Mouse (Mus musculus) erythroblast, embryonic 14.5 days (primary cell): ENCODE measurements around the gene Chrnb1.

Experiments used
- GATA1 ChIP-seq: IDR thresholded peaks from 2 replicates; pipeline ENCODE4 v1.6.1; 2012; ENCODE audit warnings: low read length, inconsistent platforms, mixed read lengths
- TAL1 ChIP-seq: IDR thresholded peaks from 3 replicates; pipeline ENCODE4 v1.6.1; 2012; ENCODE audit warnings: low read length, inconsistent platforms, mixed read lengths

DNA sequence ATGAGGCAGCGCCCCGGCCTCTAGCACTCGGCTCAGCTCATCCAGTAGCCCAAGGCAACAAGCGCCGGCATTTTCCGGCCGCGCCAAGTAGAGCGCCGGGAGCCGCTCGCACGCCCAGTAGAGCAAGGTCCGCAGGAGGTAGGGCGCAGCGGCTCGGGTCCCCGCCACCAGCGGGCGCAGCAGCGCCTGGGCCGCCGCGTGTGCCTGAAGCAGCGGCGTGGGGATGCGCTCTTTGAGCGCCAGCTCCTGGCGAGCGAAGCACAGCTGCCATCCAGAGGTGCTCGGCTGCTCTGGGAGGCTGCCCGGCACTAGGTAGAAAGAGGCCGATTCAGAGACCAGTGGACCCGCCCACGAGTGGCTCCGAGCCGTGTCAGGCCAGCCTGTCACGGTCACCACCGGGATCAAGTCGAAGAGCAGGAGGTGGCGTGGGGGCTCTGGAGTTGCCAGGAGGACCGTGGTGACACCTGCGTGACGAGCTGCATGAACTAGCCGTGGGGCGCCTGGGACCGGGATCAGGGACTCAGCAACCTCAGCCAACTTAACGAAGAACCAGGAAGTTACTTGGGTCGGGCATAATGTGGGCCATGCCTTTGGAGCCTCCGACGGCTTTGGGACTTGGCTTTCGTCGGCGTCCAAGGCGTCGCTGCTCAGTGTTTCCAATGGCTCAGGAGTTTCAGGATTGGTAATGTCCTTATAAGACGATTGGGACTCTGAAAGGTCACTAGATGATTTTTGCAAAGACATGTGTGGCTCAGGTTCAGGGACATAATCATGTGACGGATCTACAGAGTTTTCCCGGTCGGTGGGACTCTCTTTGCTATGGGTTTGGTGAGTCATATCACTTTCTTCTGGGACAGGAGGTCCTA is 8.3 kb upstream of the Chrnb1 start:
- TF ChIP-seq GATA1 (no peak), TAL1 (no peak)
